Mouse (Mus musculus) testis, adult 2 months (tissue): Measurements from ENCODE around the gene Dennd4a. TPM values are rescaled to one million over a fixed set of nuclear protein-coding genes. Genes with fewer than 3 reads are reported as not detected.
A peak's percentile ranks its signal among the peaks of the same experiment; 100 is the strongest.

Source experiments
- H3K27ac ChIP-seq: fragments of 200-500 bp; 2 replicates; pipeline ENCODE4 v1.5.1; 2012; ENCODE audit warnings: low read depth, low read length; ENCODE audit not compliant: control insufficient read depth, insufficient read depth
- H3K27me3 ChIP-seq: fragments of 200-500 bp; 2 replicates; pipeline ENCODE4 v1.6.1; 2012; ENCODE audit warnings: mild to moderate bottlenecking, low read length, moderate library complexity; ENCODE audit not compliant: control insufficient read depth, insufficient read depth
- H3K36me3 ChIP-seq: fragments of 200-500 bp; 2 replicates; pipeline ENCODE4 v1.6.1; 2012; ENCODE audit warnings: mild to moderate bottlenecking, low read length; ENCODE audit not compliant: control insufficient read depth, insufficient read depth
- H3K4me1 ChIP-seq: fragments of 200-500 bp; 2 replicates; pipeline ENCODE4 v1.6.1; 2012; ENCODE audit warnings: low read length; ENCODE audit not compliant: control insufficient read depth, insufficient read depth
- H3K4me3 ChIP-seq: fragments of 200-500 bp; 2 replicates; pipeline ENCODE4 v1.5.1; 2012; ENCODE audit warnings: low read depth, mild to moderate bottlenecking, low read length, moderate library complexity, mixed read lengths; ENCODE audit not compliant: control insufficient read depth
- CTCF ChIP-seq: fragments of 200-500 bp; IDR thresholded peaks from 2 replicates; pipeline ENCODE4 v1.5.1; 2012; ENCODE audit warnings: low read depth, mild to moderate bottlenecking, inconsistent platforms, low read length, moderate library complexity; ENCODE audit not compliant: control insufficient read depth, insufficient read depth, insufficient replicate concordance
- POLR2A ChIP-seq: fragments of 200-500 bp; IDR thresholded peaks from 2 replicates; pipeline ENCODE4 v1.6.1; 2012; ENCODE audit warnings: low read depth, mild to moderate bottlenecking, inconsistent platforms, low read length, moderate library complexity; ENCODE audit not compliant: control insufficient read depth
- polyA plus RNA-seq: library from polyadenylated mRNA; depleted of rRNA; stranded (reverse); fragments of >200 nt; gene quantifications from 2 replicates; pipeline ENCODE4 v1.2.3, GENCODE M21; 2012

Dennd4a gene
- polyA plus RNA-seq, 1 experiment: 8.3 TPM

DNA sequence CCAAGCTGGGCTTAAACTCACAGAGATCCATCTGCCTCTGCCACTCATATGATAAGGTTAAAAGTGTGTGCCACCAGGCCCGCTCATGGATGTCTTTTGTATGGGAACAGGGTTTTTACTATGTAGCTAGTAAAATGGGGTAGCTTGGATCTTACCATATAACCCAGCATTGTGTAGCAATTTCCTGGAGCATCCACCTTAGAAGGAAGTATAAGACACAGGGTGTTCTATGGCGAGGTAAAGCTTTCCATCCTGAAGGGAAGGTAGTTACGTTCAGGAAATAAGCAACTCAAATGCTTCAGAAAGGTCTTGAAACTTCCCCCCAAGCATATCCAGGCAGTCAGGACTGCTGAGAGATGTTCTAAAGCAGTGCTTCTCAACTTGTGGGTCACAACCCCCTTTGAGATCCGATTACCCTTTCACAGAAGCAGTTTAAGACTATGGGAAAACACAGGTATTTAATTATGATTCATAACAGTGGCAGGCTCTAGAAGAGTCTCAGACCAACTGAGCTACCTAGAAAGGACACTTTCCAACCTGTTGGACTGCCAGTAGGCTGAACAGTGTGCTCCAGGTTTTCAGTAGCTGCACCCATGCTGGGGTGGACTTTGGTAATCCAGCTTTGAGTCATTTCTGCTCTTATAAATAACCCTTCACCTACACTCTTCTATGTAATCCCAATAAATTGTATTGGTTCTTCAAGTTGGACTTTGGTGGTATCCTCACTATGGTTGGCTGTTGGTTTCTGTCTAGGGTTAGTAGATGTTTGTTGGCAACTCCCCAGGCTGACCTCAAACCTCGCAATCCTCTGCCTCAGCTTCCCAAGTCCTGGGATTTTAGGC is 7.5 kb upstream of the Dennd4a start:
- Histone ChIP-seq H3K27ac (no peak overlapping the region), H3K36me3 (no peaks in the 10 kb centered on the region), H3K4me1 (no peaks in the 10 kb centered on the region), H3K4me3 (no peak overlapping the region), H3K27me3 (no peaks in the 10 kb centered on the region)
- TF ChIP-seq POLR2A: no peak
- no peak for TF ChIP-seq CTCF

GRCm38 (mm10) chr9:64805875-64806274 is 5.3 kb upstream of the Dennd4a start:
- no peak overlapping the region for H3K4me3 ChIP-seq
- peak overlapping the region; percentile 52 for H3K27ac ChIP-seq
- TF ChIP-seq CTCF (no peak), POLR2A (no peak)
- H3K27me3 ChIP-seq: no peaks in the 10 kb centered on the region
- no peaks in the 10 kb centered on the region for H3K36me3 ChIP-seq
- 0 out of 2 replicates have a peak, but pooled peaks cover 2% of the 10 kb centered on the region for H3K4me1 ChIP-seq

DNA sequence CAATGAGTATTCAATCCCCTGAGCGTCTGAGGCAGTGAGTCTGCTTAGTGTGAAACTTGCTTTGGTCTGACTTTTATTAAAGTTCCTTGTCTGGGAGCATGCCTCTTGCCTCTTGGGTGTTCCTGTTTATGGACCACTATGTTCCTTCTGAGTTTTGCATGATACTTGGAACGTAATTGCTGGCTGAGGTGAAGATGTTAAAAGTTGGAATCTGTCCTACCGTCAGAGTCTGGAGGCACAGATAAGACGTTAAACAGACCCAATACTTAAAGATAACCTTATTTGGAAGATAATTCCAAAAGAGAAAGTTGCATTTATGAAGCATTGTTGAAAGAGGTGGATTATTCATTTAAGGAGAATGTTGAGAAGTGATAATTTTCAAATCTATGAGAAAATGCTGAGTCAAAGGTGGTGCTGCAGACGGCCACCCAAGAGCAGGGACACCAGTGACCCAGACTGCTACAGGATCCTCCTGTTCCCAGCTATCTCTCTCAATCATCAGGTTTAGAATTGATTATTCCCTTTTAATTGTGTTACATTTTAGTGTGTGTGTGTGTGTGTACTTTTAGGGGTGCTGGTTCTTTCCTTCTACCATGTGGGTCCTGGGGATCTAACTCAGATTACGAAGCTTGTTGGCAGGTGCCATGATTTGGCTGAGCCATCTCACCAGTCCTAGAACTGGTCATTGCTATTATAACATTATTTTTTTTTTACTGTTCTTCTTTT is 4.6 kb upstream of the Dennd4a start:
- no peak overlapping the region for H3K4me3 ChIP-seq
- no peak overlapping the region for H3K27ac ChIP-seq
- no peaks in the 10 kb centered on the region for H3K27me3 ChIP-seq
- H3K36me3 ChIP-seq: no peaks in the 10 kb centered on the region
- no peak for TF ChIP-seq POLR2A
- no peak for TF ChIP-seq CTCF
- H3K4me1 ChIP-seq: 0 out of 2 replicates have a peak, but pooled peaks cover 2% of the 10 kb centered on the region

- peak overlapping the region; percentile 5; the same call in 1 of the 2 replicates for H3K27ac ChIP-seq
These were observed 3.9 kb upstream of the Dennd4a start for GRCm38 (mm10) chr9:64807061-64807808.

DNA sequence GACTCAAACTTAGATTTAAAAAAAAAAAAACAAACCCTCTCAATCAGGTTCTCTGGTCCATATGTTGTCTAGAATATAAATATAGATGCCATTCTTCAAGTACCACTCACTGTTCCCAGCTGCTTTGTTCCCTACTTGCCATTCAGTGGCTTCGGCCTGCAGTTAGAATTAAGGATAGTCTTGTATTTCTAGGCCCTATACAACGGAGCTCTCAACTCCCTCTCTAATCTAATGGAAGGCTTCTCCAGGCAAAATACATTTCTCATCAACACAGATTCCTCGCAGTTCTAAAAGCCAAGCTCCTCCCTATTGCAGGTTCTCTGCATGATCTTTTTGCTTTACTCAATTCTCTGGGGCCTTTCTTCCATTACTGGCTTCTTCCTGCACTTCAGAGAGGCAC is 1.3 kb upstream of the Dennd4a start:
- Histone ChIP-seq H3K27ac (no peak overlapping the region), H3K27me3 (no peaks in the 10 kb centered on the region), H3K4me3 (no peak overlapping the region; the same call in 1 of the 2 replicates), H3K4me1 (0 out of 2 replicates have a peak, but pooled peaks cover 2% of the 10 kb centered on the region), H3K36me3 (no peaks in the 10 kb centered on the region)
- no peak for TF ChIP-seq CTCF
- TF ChIP-seq POLR2A: no peak

More at GRCm38 (mm10) chr9:64807061-64807808, 3.9 kb upstream of the Dennd4a start:
- TF ChIP-seq POLR2A (no peak), CTCF (no peak)
- Histone ChIP-seq H3K4me1 (0 out of 2 replicates have a peak, but pooled peaks cover 2% of the 10 kb centered on the region), H3K27me3 (no peaks in the 10 kb centered on the region), H3K36me3 (no peaks in the 10 kb centered on the region), H3K4me3 (no peak overlapping the region)

DNA sequence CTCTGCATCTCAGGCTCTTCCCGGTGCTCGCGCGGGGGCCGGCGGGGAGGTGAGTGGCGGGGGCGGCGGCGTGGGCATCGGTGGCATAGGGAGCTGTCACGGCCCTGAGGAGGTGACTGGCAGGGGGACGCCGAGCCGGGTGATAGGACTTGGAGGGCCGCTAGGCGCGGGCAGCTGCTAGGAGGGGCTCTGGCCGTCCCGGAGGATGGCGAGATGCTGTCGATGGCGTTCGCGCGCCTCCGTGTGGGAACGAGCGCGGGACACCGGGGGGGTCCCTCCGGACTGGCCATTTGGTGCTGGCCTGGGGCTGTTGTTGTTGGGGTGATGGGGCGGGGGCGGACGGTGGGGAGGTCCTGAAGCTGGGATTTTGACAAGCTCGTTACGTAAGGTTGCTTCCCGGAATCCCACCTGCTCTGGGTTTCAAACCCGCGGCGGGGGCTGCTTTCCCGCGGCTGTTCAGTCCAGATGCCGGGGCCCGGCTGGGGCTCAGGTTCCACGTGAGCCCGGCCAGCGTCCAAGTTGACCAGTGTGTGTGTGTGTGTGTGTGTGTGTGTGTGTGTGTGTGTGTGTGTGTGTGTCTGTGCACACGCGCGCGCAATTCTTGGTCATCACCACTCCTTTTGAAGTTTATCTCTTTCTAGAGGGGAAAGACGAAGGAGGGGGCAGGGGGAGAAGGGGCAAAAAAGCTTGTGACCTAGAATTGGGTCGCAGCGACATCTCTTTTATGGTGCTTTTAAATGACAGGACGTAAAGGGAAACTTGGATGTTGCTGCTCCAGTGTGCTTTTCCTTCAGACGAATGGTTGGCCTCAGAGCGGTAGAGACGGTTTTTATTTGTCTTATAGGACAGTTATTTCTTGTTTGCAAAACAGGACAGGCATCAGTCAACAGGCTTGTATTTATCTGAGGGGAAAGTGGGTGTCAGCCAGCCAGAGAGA is 666 bp downstream of the Dennd4a start:
- Histone ChIP-seq H3K27me3 (no peaks in the 10 kb centered on the region), H3K27ac (peak overlapping the region; percentile 40), H3K36me3 (no peaks in the 10 kb centered on the region), H3K4me3 (peak overlapping the region; percentile 90), H3K4me1 (0 out of 2 replicates have a peak, but pooled peaks cover 2% of the 10 kb centered on the region)
- TF ChIP-seq CTCF (no peak), POLR2A (no peak)
